Mouse (Mus musculus): ENCODE data around the gene Bptf.

DNA sequence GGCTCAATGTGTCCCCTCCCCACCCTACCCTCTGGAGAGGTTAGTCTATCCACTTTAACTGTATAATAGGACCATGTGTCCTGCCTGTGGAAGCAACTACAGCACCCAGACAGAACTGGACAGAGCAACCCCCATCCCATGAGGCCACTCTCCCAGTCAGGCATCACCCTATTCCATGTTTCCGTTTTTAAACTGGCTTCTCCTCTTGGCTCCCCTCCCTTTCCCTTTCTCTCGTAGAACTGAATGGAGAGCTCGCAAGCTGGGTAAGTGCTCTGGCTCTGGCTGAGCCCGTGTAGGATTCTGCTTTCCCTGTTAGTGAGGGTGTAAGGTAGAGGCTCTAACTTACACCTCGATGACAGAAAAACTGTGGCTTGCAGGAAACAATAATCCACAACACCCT lies 48.4 kb downstream of the Bptf start:
- TF ChIP-seq CTCF (conservative IDR thresholded peaks at IDR 0.05 in 1 of 2, IDR thresholded peaks at IDR 0.05 in 1 of 2; ENCODE audit: low read depth in 2 of 2, low read length in 2 of 2) (no peak), GABPA (IDR thresholded peaks at IDR 0.05; ENCODE audit: insufficient replicate concordance, low read depth, low read length) (no peak), POLR2A (IDR thresholded peaks at IDR 0.05; ENCODE audit: low read depth, low read length) (no peak), MAFK (IDR thresholded peaks at IDR 0.05; ENCODE audit: insufficient replicate concordance, low read length) (no peak), ETS1 (conservative IDR thresholded peaks at IDR 0.05; ENCODE audit: low read depth, low read length) (no peak), CHD2 (IDR thresholded peaks at IDR 0.05; ENCODE audit: low read length) (no peak), TBP (conservative IDR thresholded peaks at IDR 0.05; ENCODE audit: low read depth, low read length) (no peak)

Measured in CH12.LX (cell line).